Mouse (Mus musculus): ENCODE data around the gene Dpp10. TPM values are rescaled to one million over a fixed set of nuclear protein-coding genes. Genes with fewer than 3 reads are reported as not detected.

The Dpp10 gene
- polyA plus RNA-seq, 1 experiment from 2014 or later = 0.03 TPM

GRCm38 (mm10) chr1:123902628-123903027 is 142.7 kb downstream of the Dpp10 start:
- no peak for ATAC-seq (ENCODE audit: insufficient read depth)
- Histone ChIP-seq H3K4me1 (replicated peaks) (no peaks in the 10 kb centered on the region), H3K9me3 (replicated peaks) (no peaks in the 10 kb centered on the region), H3K4me2 (no peak overlapping the region), H3K27ac (replicated peaks) (no peak overlapping the region), H3K9ac (no peak overlapping the region), H3K36me3 (replicated peaks) (no peaks in the 10 kb centered on the region), H3K27me3 (no peaks in the 10 kb centered on the region), H3K4me3 (replicated peaks) (no peak overlapping the region)
- WGBS (ENCODE audit: insufficient replicate concordance) = 67% methylated on average over 5 of the region's 5 CpGs

DNA sequence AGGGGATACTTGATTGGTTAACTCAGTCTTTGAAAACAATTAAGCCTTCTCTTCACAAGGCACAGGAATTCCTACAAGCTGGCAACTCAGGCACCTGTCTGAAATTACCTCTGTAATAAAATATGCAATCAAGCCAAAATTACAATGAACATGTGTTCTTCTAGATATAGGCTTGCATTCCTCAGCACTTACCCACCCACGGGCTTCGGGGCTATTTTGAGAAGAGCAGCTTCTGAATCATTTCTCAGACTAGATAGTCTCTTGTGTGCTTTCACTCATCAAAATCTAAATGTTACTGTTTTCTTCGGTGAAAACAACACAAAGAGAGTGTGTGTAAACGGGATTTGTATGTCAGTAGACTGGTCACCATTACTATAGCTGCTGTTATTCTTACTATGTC is 144.1 kb downstream of the Dpp10 start:
- H3K4me2 ChIP-seq = no peak overlapping the region
- no peak overlapping the region for H3K9ac ChIP-seq
- 57% methylated on average over 4 of the region's 4 CpGs for WGBS (ENCODE audit: insufficient replicate concordance)
- no peak overlapping the region for H3K27ac ChIP-seq (replicated peaks)
- no peaks in the 10 kb centered on the region for H3K27me3 ChIP-seq
- no peak overlapping the region for H3K4me3 ChIP-seq (replicated peaks)
- no peaks in the 10 kb centered on the region for H3K4me1 ChIP-seq (replicated peaks)
- no peaks in the 10 kb centered on the region for H3K36me3 ChIP-seq (replicated peaks)
- H3K9me3 ChIP-seq (replicated peaks) = no peaks in the 10 kb centered on the region
- ATAC-seq (ENCODE audit: insufficient read depth) = no peak

- no peak overlapping the region for H3K4me3 ChIP-seq (replicated peaks)
- H3K9me3 ChIP-seq (replicated peaks) = no peaks in the 10 kb centered on the region
- H3K4me2 ChIP-seq = no peak overlapping the region
- no peaks in the 10 kb centered on the region for H3K36me3 ChIP-seq (replicated peaks)
- no peak overlapping the region for H3K9ac ChIP-seq
- WGBS (ENCODE audit: insufficient replicate concordance) = 34% methylated on average over 1 of the region's 1 CpGs
- no peaks in the 10 kb centered on the region for H3K4me1 ChIP-seq (replicated peaks)
- no peaks in the 10 kb centered on the region for H3K27me3 ChIP-seq
- no peak overlapping the region for H3K27ac ChIP-seq (replicated peaks)
- no peak for ATAC-seq (ENCODE audit: insufficient read depth)
These were observed 158.1 kb downstream of the Dpp10 start for GRCm38 (mm10) chr1:123887243-123887642.

GRCm38 (mm10) chr1:123846881-123847280 is 198.5 kb downstream of the Dpp10 start:
- no peak overlapping the region for H3K4me2 ChIP-seq
- no peaks in the 10 kb centered on the region for H3K9me3 ChIP-seq (replicated peaks)
- H3K4me1 ChIP-seq (replicated peaks) = no peaks in the 10 kb centered on the region
- H3K4me3 ChIP-seq (replicated peaks) = no peak overlapping the region
- H3K27me3 ChIP-seq = no peaks in the 10 kb centered on the region
- H3K36me3 ChIP-seq (replicated peaks) = no peaks in the 10 kb centered on the region
- H3K9ac ChIP-seq = no peak overlapping the region
- no peak for ATAC-seq (ENCODE audit: insufficient read depth)
- H3K27ac ChIP-seq (replicated peaks) = no peak overlapping the region
- 73% methylated on average over 3 of the region's 3 CpGs for WGBS (ENCODE audit: insufficient replicate concordance)

- Histone ChIP-seq H3K9me3 (replicated peaks) (no peaks in the 10 kb centered on the region), H3K27ac (replicated peaks) (no peak overlapping the region), H3K27me3 (no peaks in the 10 kb centered on the region), H3K36me3 (replicated peaks) (no peaks in the 10 kb centered on the region), H3K4me2 (no peak overlapping the region), H3K4me3 (replicated peaks) (no peak overlapping the region), H3K4me1 (replicated peaks) (no peaks in the 10 kb centered on the region), H3K9ac (no peak overlapping the region)
- WGBS (ENCODE audit: insufficient replicate concordance) = 7% methylated on average over 1 of the region's 1 CpGs
- no peak for ATAC-seq (ENCODE audit: insufficient read depth)
These were observed 244.2 kb downstream of the Dpp10 start for GRCm38 (mm10) chr1:123801206-123801605.

- H3K36me3 ChIP-seq (replicated peaks) = no peaks in the 10 kb centered on the region
- no peak for ATAC-seq (ENCODE audit: insufficient read depth)
- no peak overlapping the region for H3K4me3 ChIP-seq (replicated peaks)
- H3K4me1 ChIP-seq (replicated peaks) = no peaks in the 10 kb centered on the region
- no peaks in the 10 kb centered on the region for H3K27me3 ChIP-seq
- 57% methylated on average over 2 of the region's 2 CpGs for WGBS (ENCODE audit: insufficient replicate concordance)
- no peak overlapping the region for H3K27ac ChIP-seq (replicated peaks)
- no peak overlapping the region for H3K9ac ChIP-seq
- H3K9me3 ChIP-seq (replicated peaks) = no peaks in the 10 kb centered on the region
- H3K4me2 ChIP-seq = no peak overlapping the region
These were observed 279.8 kb downstream of the Dpp10 start for GRCm38 (mm10) chr1:123765511-123765910.

DNA sequence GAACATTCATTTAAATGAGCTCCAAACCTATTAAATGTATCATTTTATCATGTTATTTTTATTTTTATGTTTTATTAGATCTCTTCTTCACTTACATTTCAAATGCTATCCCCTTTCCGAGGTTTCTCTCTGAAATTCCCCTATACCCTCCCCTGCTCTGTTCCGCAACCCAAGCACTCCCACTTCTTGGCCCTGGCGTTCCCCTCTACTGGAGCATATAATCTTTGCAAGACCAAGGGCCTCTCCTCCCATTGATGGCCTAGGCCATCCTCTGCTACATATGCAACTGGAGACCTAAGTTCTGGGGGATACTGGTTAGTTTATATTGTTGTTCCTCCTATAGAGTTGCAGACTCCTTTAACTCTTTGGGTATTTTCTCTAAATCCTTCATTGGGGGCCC is 283.1 kb downstream of the Dpp10 start:
- Histone ChIP-seq H3K4me2 (no peak overlapping the region), H3K4me1 (replicated peaks) (no peaks in the 10 kb centered on the region), H3K27me3 (no peaks in the 10 kb centered on the region), H3K27ac (replicated peaks) (no peak overlapping the region), H3K9me3 (replicated peaks) (no peaks in the 10 kb centered on the region), H3K36me3 (replicated peaks) (no peaks in the 10 kb centered on the region), H3K4me3 (replicated peaks) (no peak overlapping the region), H3K9ac (no peak overlapping the region)
- ATAC-seq (ENCODE audit: insufficient read depth) = no peak
- 69% methylated on average over 3 of the region's 3 CpGs for WGBS (ENCODE audit: insufficient replicate concordance)

DNA sequence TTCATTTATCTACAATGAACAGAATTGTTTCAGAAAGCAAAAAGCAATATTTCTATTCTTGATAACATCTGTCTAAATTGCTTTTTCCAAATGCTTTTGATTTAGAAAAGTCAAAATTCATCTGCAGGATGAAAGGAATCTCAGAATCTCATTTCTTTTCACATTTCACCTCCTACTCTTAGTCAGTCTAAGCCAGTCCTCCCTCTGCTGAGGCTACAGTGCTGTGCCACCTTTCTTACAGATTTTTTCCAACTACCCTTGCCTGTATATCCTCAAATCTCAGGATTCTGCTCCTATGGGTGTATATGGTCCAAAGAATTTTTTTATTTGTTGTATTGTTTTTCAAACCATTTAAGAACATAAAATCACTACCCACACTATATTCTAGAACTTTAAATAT is 289.3 kb downstream of the Dpp10 start:
- H3K4me1 ChIP-seq (replicated peaks) = no peaks in the 10 kb centered on the region
- no peak for ATAC-seq (ENCODE audit: insufficient read depth)
- H3K27ac ChIP-seq (replicated peaks) = no peak overlapping the region
- H3K4me2 ChIP-seq = no peak overlapping the region
- H3K9ac ChIP-seq = no peak overlapping the region
- no peaks in the 10 kb centered on the region for H3K36me3 ChIP-seq (replicated peaks)
- no peaks in the 10 kb centered on the region for H3K9me3 ChIP-seq (replicated peaks)
- H3K27me3 ChIP-seq = no peaks in the 10 kb centered on the region
- H3K4me3 ChIP-seq (replicated peaks) = no peak overlapping the region

GRCm38 (mm10) chr1:123707292-123707691 is 338.1 kb downstream of the Dpp10 start:
- Histone ChIP-seq H3K27me3 (no peaks in the 10 kb centered on the region), H3K9ac (no peak overlapping the region), H3K4me1 (replicated peaks) (no peaks in the 10 kb centered on the region), H3K36me3 (replicated peaks) (no peaks in the 10 kb centered on the region), H3K27ac (replicated peaks) (no peak overlapping the region), H3K4me2 (no peak overlapping the region), H3K4me3 (replicated peaks) (no peak overlapping the region), H3K9me3 (replicated peaks) (no peaks in the 10 kb centered on the region)
- no peak for ATAC-seq (ENCODE audit: insufficient read depth)
- WGBS (ENCODE audit: insufficient replicate concordance) = 45% methylated on average over 3 of the region's 3 CpGs

DNA sequence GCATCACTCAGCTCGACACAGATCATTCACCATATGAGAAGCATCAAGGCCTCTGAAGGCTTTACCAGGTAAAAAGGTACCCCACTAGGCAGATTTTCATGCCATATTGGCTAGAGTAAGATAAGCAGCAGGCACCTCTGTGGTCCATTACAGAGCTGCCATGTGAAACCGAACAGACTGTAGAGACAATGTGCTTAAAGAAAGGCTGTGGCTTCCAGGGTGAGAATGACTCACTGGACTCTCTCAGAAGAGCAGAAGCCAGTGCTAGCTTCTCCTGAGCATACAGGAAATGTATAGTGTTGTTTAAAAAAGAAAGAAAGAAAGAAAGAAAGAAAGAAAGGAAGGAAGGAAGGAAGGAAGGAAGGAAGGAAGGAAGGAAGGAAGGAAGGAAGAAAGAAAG is 386.9 kb downstream of the Dpp10 start:
- no peaks in the 10 kb centered on the region for H3K36me3 ChIP-seq (replicated peaks)

GRCm38 (mm10) chr1:123656607-123657006 is 388.8 kb downstream of the Dpp10 start:
- H3K9me3 ChIP-seq (replicated peaks) = no peaks in the 10 kb centered on the region
- no peak overlapping the region for H3K27ac ChIP-seq (replicated peaks)
- no peaks in the 10 kb centered on the region for H3K27me3 ChIP-seq
- H3K9ac ChIP-seq = no peak overlapping the region
- H3K4me2 ChIP-seq = no peak overlapping the region
- no peak for ATAC-seq (ENCODE audit: insufficient read depth)
- H3K4me3 ChIP-seq (replicated peaks) = no peak overlapping the region
- H3K36me3 ChIP-seq (replicated peaks) = no peaks in the 10 kb centered on the region
- H3K4me1 ChIP-seq (replicated peaks) = no peaks in the 10 kb centered on the region
- WGBS (ENCODE audit: insufficient replicate concordance) = 37% methylated on average over 3 of the region's 3 CpGs

More for the DNA sequence above, 386.9 kb downstream of the Dpp10 start:
- no peaks in the 10 kb centered on the region for H3K27me3 ChIP-seq
- no peak for ATAC-seq (ENCODE audit: insufficient read depth)
- 40% methylated on average over 2 of the region's 2 CpGs for WGBS (ENCODE audit: insufficient replicate concordance)
- no peak overlapping the region for H3K27ac ChIP-seq (replicated peaks)
- no peaks in the 10 kb centered on the region for H3K4me1 ChIP-seq (replicated peaks)
- no peak overlapping the region for H3K9ac ChIP-seq
- H3K4me3 ChIP-seq (replicated peaks) = no peak overlapping the region
- H3K4me2 ChIP-seq = no peak overlapping the region
- no peaks in the 10 kb centered on the region for H3K9me3 ChIP-seq (replicated peaks)

DNA sequence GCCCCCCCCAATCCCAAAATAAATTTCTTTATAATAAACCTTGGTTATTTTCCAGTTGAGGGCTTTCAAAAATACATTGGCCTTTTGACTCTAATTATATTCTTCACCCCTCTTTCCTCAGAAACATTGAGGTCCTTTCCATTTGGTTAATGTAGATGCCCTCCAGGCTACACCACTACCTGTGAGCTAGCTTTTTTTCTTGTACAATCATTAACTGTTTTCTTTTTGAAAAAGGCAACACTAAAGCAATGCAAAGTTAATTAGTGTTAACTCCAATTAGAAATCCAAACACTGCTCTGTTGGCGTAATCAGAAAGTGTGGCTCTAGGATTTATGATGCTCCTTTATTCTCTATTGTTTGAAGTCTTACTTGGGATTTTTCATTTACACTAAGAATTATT is 407.5 kb downstream of the Dpp10 start:
- 65% methylated on average over 1 of the region's 1 CpGs for WGBS (ENCODE audit: insufficient replicate concordance)
- H3K4me1 ChIP-seq (replicated peaks) = no peaks in the 10 kb centered on the region
- ATAC-seq (ENCODE audit: insufficient read depth) = no peak
- H3K27ac ChIP-seq (replicated peaks) = no peak overlapping the region
- no peak overlapping the region for H3K4me2 ChIP-seq
- H3K9me3 ChIP-seq (replicated peaks) = no peaks in the 10 kb centered on the region
- H3K27me3 ChIP-seq = no peaks in the 10 kb centered on the region
- no peak overlapping the region for H3K4me3 ChIP-seq (replicated peaks)
- H3K36me3 ChIP-seq (replicated peaks) = no peaks in the 10 kb centered on the region
- no peak overlapping the region for H3K9ac ChIP-seq
